Mouse (Mus musculus) cerebellum, adult 2 months (tissue): ENCODE measurements around the gene Spata5.

Experiments
- CTCF ChIP-seq: fragments of 200-500 bp; IDR thresholded peaks from 2 replicates; pipeline ENCODE4 v1.5.1; 2011; ENCODE audit warnings: low read depth, mild to moderate bottlenecking, control low read depth, low read length, moderate library complexity, borderline replicate concordance; ENCODE audit not compliant: insufficient read depth
- POLR2A ChIP-seq: fragments of 200-500 bp; IDR thresholded peaks from 2 replicates; pipeline ENCODE4 v1.6.1; 2011; ENCODE audit warnings: low read length, control low read depth, borderline replicate concordance; ENCODE audit not compliant: insufficient read depth

DNA sequence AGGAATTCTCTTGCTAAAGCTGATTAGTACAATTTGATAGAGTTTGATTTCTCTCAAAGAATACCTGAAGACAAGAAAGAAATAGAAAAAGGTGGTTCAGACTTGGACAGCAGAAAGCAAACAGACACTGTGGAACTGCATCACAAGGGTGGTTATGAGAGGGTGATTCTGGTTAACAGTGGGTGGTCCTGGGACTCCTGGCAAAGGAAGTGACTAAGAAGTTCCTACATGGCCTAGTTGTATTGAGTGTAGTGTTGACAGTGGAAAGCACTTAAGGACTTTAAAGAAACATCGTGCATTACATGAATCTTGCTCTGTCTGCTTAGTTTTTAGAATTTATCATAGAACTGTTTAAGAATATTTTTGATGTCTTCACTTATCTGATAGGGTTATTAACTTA, 36.3 kb downstream of the Spata5 start:
- TF ChIP-seq POLR2A (no peak), CTCF (no peak)
